Mouse (Mus musculus) ovary, postnatal 10 days (tissue): ENCODE measurements at regions not wholly inside any gene's neighbourhood (a gene's known extent, or its start where the extent isn't known, plus 50 kb on each side); places are given as distances from the start of the nearest gene placed in this dataset.

Source experiments
- DNase-seq: peaks from one replicate; pipeline ENCODE4 v3.0.0; 2022; ENCODE audit warnings: low spot score

GRCm38 (mm10) chr4:81178782-81179135 lies 263.9 kb downstream of the Mpdz start:
- DNase-seq: peak; percentile 81

GRCm38 (mm10) chr4:81216123-81216522 lies 226.5 kb downstream of the Mpdz start:
- DNase-seq: no peak

GRCm38 (mm10) chr4:81217979-81218378 lies 224.6 kb downstream of the Mpdz start:
- DNase-seq: no peak

- DNase-seq: no peak
These were observed 220.6 kb downstream of the Mpdz start for GRCm38 (mm10) chr4:81222034-81222433.

- DNase-seq: no peak
These were observed 220.0 kb downstream of the Mpdz start for GRCm38 (mm10) chr4:81222468-81223175.
